Mouse (Mus musculus): ENCODE results near the gene Tk1.

The Tk1 gene

DNA sequence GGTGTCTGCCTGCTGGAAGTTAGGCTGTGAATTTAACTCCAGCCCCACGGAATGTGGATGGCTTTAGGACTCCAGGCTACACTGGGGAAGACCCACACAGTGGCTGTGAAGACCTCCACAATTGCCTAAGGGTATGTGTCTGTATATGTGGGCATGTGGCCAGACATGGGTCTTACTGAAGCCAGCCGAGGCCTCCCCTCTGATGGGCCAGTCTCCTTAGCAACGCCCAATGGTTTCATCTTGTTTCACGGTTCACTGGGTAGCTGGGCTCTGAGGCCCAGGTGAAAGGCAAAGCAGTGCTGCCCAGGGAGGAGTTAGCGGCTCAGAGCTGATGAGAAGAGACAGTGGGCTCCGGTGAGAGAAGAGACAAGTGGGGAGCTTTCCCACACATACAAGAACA lies 40.1 kb upstream of the Tk1 start:
- no peaks in the 10 kb centered on the region; the same call in 1 of the 2 replicates for H3K36me3 ChIP-seq (ENCODE audit: insufficient read depth, low read length)
- H3K4me1 ChIP-seq (replicated peaks; ENCODE audit: low read depth, low read length), result peaks cover 97% of the 10 kb centered on the region
- no peaks in the 10 kb centered on the region for H3K9me3 ChIP-seq (ENCODE audit: low read length)
- H3K4me3 ChIP-seq (replicated peaks; ENCODE audit: low read length), result 0 out of 2 replicates have a peak overlapping the region, but pooled peaks have one; percentile 13
- no peak for TF ChIP-seq POU5F1 (IDR thresholded peaks at IDR 0.05; ENCODE audit: borderline replicate concordance, low read length)
- no peak for TF ChIP-seq NANOG (IDR thresholded peaks at IDR 0.05; ENCODE audit: borderline replicate concordance, low read length)
- TF ChIP-seq CTCF (conservative IDR thresholded peaks at IDR 0.05; ENCODE audit: low read length), result no peak
- H3K27me3 ChIP-seq (ENCODE audit: insufficient read depth, low read length), result peaks cover 41% of the 10 kb centered on the region

DNA sequence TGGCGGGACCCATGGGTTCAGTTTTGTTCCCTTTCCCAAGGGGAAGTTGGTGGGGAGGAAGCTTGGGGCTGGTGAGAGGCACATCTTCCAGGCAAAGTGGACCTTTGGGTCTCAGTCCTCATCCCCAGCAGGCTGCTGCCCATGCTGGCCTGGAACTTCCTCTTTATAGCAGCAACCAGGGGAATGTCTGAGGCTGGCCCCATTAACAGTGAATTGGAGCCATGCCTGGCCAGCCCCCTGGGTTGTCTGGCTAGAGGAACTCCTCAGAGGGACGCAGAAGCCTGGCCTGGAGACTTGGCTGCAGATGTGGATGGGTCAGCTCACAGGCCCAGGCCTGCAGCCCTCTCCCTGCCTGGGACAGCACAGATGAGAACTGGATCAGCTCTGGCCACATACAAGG lies 38.9 kb upstream of the Tk1 start:
- Histone ChIP-seq H3K9me3 (ENCODE audit: low read length) (no peaks in the 10 kb centered on the region), H3K4me3 (replicated peaks; ENCODE audit: low read length) (no peak overlapping the region), H3K4me1 (replicated peaks; ENCODE audit: low read depth, low read length) (peaks cover 99% of the 10 kb centered on the region), H3K36me3 (ENCODE audit: insufficient read depth, low read length) (no peaks in the 10 kb centered on the region; the same call in 1 of the 2 replicates), H3K27me3 (ENCODE audit: insufficient read depth, low read length) (peaks cover 52% of the 10 kb centered on the region)
- TF ChIP-seq NANOG (IDR thresholded peaks at IDR 0.05; ENCODE audit: borderline replicate concordance, low read length) (no peak), CTCF (conservative IDR thresholded peaks at IDR 0.05; ENCODE audit: low read length) (no peak), POU5F1 (IDR thresholded peaks at IDR 0.05; ENCODE audit: borderline replicate concordance, low read length) (no peak)

GRCm38 (mm10) chr11:117863174-117863856 lies 37.4 kb upstream of the Tk1 start:
- Histone ChIP-seq H3K4me1 (replicated peaks; ENCODE audit: low read depth, low read length) (peaks cover 99% of the 10 kb centered on the region), H3K9me3 (ENCODE audit: low read length) (no peaks in the 10 kb centered on the region), H3K27me3 (ENCODE audit: insufficient read depth, low read length) (peaks cover 55% of the 10 kb centered on the region), H3K4me3 (replicated peaks; ENCODE audit: low read length) (peak overlapping the region; percentile 63), H3K36me3 (ENCODE audit: insufficient read depth, low read length) (peaks cover 10% of the 10 kb centered on the region)
- TF ChIP-seq POU5F1 (IDR thresholded peaks at IDR 0.05; ENCODE audit: borderline replicate concordance, low read length) (no peak), NANOG (IDR thresholded peaks at IDR 0.05; ENCODE audit: borderline replicate concordance, low read length) (peak; percentile 69; the same call in 1 of the 2 replicates), CTCF (conservative IDR thresholded peaks at IDR 0.05; ENCODE audit: low read length) (no peak)

GRCm38 (mm10) chr11:117860601-117861000 lies 34.7 kb upstream of the Tk1 start, which contains the start of gene Tmem235:
Gene Tmem235, plus strand, starts transcription at chr11:117860752.
- Histone ChIP-seq H3K27me3 (ENCODE audit: insufficient read depth, low read length) (peaks cover 53% of the 10 kb centered on the region), H3K9me3 (ENCODE audit: low read length) (peaks cover 10% of the 10 kb centered on the region), H3K4me1 (replicated peaks; ENCODE audit: low read depth, low read length) (peaks cover 96% of the 10 kb centered on the region), H3K36me3 (ENCODE audit: insufficient read depth, low read length) (peaks cover 35% of the 10 kb centered on the region), H3K4me3 (replicated peaks; ENCODE audit: low read length) (peak within 1 kb of the TSS; percentile 67)
- TF ChIP-seq POU5F1 (IDR thresholded peaks at IDR 0.05; ENCODE audit: borderline replicate concordance, low read length), result no peak
- TF ChIP-seq NANOG (IDR thresholded peaks at IDR 0.05; ENCODE audit: borderline replicate concordance, low read length), result no peak
- TF ChIP-seq CTCF (conservative IDR thresholded peaks at IDR 0.05; ENCODE audit: low read length), result no peak

DNA sequence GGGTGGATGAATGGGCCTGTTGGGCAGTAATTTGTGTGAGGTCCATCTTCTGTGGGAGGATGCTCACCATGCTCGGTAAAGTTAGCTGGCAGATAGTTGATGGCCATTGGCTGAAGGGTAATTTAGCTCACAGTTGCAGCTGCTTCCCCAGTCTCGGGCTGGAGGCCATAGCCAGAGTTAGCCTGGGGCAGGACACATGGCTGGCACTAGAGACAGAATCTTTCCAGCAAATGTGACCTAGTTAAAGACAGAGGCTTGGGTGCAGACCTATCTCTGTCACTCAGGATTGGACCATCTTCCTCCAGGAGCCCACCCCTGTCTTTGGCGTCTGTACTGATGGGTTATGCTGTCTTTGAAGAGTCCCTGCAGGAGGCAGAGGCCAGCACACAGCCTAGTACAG lies 32.5 kb upstream of the Tk1 start:
- H3K4me1 ChIP-seq (replicated peaks; ENCODE audit: low read depth, low read length), result peaks cover 95% of the 10 kb centered on the region
- H3K9me3 ChIP-seq (ENCODE audit: low read length), result peaks cover 10% of the 10 kb centered on the region
- TF ChIP-seq CTCF (conservative IDR thresholded peaks at IDR 0.05; ENCODE audit: low read length) (no peak), POU5F1 (IDR thresholded peaks at IDR 0.05; ENCODE audit: borderline replicate concordance, low read length) (no peak), NANOG (IDR thresholded peaks at IDR 0.05; ENCODE audit: borderline replicate concordance, low read length) (no peak)
- H3K27me3 ChIP-seq (ENCODE audit: insufficient read depth, low read length), result peaks cover 35% of the 10 kb centered on the region
- peaks cover 57% of the 10 kb centered on the region for H3K36me3 ChIP-seq (ENCODE audit: insufficient read depth, low read length)
- H3K4me3 ChIP-seq (replicated peaks; ENCODE audit: low read length), result no peak overlapping the region

GRCm38 (mm10) chr11:117857462-117857861 lies 31.6 kb upstream of the Tk1 start:
- Histone ChIP-seq H3K27me3 (ENCODE audit: insufficient read depth, low read length) (peaks cover 29% of the 10 kb centered on the region), H3K4me1 (replicated peaks; ENCODE audit: low read depth, low read length) (peaks cover 95% of the 10 kb centered on the region), H3K9me3 (ENCODE audit: low read length) (peaks cover 10% of the 10 kb centered on the region), H3K4me3 (replicated peaks; ENCODE audit: low read length) (no peak overlapping the region), H3K36me3 (ENCODE audit: insufficient read depth, low read length) (peaks cover 66% of the 10 kb centered on the region)
- no peak for TF ChIP-seq CTCF (conservative IDR thresholded peaks at IDR 0.05; ENCODE audit: low read length)
- no peak for TF ChIP-seq POU5F1 (IDR thresholded peaks at IDR 0.05; ENCODE audit: borderline replicate concordance, low read length)
- no peak for TF ChIP-seq NANOG (IDR thresholded peaks at IDR 0.05; ENCODE audit: borderline replicate concordance, low read length)

DNA sequence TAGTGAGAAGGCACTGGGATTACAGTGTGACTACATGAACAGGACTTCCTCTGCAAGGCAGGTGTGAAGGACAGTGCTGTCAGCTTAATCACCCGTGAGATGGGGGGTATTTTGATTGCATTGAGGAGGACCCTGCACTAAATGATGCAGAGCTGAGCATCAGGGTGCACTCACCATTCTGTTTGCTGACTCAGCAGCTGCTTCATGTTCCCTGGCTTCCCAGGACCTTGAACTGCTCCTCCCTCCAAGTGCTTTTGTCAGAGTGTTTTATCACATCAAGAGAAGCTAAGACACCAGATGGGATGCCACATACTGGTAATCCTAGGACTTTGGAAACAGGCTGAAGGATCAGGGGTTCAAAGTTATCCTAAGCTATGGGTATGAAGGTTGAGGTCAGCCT lies 30.1 kb upstream of the Tk1 start:
- no peak for TF ChIP-seq POU5F1 (IDR thresholded peaks at IDR 0.05; ENCODE audit: borderline replicate concordance, low read length)
- TF ChIP-seq CTCF (conservative IDR thresholded peaks at IDR 0.05; ENCODE audit: low read length), result no peak
- peaks cover 80% of the 10 kb centered on the region for H3K36me3 ChIP-seq (ENCODE audit: insufficient read depth, low read length)
- H3K4me1 ChIP-seq (replicated peaks; ENCODE audit: low read depth, low read length), result peaks cover 94% of the 10 kb centered on the region
- H3K4me3 ChIP-seq (replicated peaks; ENCODE audit: low read length), result no peak overlapping the region
- peaks cover 10% of the 10 kb centered on the region for H3K9me3 ChIP-seq (ENCODE audit: low read length)
- H3K27me3 ChIP-seq (ENCODE audit: insufficient read depth, low read length), result peaks cover 14% of the 10 kb centered on the region

DNA sequence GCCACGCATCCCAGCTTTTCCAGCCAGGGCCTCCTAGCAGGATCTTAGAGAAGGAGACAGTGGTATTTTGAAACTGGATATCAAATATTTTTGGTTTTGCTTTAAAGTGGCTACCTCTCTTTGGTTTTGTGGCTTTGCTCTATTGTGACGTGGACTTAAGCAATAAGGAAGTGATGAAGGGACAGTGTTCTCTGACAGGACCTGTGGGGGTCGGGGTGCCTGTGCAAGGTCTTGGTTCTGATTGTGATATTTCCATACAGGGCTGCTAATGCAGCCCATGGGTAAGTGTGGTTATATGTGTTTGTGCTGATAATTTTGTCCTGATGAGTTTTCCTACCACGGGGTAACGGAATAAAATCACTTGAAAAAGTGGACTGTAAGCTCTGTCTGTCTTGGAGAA lies 29.5 kb upstream of the Tk1 start:
- Histone ChIP-seq H3K4me3 (replicated peaks; ENCODE audit: low read length) (no peak overlapping the region), H3K27me3 (ENCODE audit: insufficient read depth, low read length) (peaks cover 8% of the 10 kb centered on the region), H3K36me3 (ENCODE audit: insufficient read depth, low read length) (peaks cover 85% of the 10 kb centered on the region), H3K4me1 (replicated peaks; ENCODE audit: low read depth, low read length) (peaks cover 94% of the 10 kb centered on the region), H3K9me3 (ENCODE audit: low read length) (peaks cover 10% of the 10 kb centered on the region)
- no peak for TF ChIP-seq POU5F1 (IDR thresholded peaks at IDR 0.05; ENCODE audit: borderline replicate concordance, low read length)
- TF ChIP-seq CTCF (conservative IDR thresholded peaks at IDR 0.05; ENCODE audit: low read length), result no peak
- TF ChIP-seq NANOG (IDR thresholded peaks at IDR 0.05; ENCODE audit: borderline replicate concordance, low read length), result no peak
